In the genomic region with DNA sequence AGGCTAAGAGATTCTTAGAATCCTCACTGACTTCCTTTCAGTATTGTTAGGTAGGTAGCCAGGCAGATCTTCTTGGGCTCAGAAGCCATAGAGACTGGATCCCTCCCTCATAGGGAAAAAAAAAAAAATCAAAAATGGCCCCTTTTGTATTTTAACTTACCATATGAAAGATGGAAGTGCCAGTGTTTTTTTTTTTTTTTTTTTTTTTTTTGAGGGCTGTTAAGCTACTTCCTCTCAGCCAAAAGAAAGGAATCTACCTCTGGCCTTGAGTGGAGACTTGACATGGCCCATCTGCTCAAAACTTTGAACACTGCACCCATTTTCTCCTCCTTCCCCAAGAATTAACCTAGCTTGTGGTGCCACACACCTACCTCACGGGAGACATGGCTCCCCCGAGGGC, we compare ENCODE assay signal across 23 mouse cellular contexts.
DNase-seq lines count a peak whose midpoint lies in the region; ATAC-seq and TF ChIP-seq lines count a peak whose summit lies in the region.
"Had no signal": no experiment of that assay in that cellular context is flagged by ENCODE, and none has a peak within 500 bp of the region (broad histone marks: within the 10 kb centered on the region; RNA-seq: fewer than 3 reads in every experiment).

No protein-coding gene starts in this region.

- TF ChIP-seq POLR2A in limb, embryonic 14.5 days (IDR thresholded peaks at IDR 0.05; ENCODE audit: borderline replicate concordance, extremely low read depth, insufficient read depth, insufficient read length) = no peak

- ATAC-seq in neural tube, embryonic 13.5 days (ENCODE audit: low read depth) = no peak
- ATAC-seq in neural tube, embryonic 15.5 days (ENCODE audit: low FRiP score) = no peak
- no peak for ATAC-seq in embryonic facial prominence, embryonic 12.5 days (ENCODE audit: insufficient number of reproducible peaks, insufficient read depth, low FRiP score, low TSS enrichment)
- no peak for ATAC-seq in limb, embryonic 14.5 days (ENCODE audit: low FRiP score, low read depth)
- ATAC-seq in midbrain, embryonic 15.5 days (replicated peaks) = no peak
- ATAC-seq: forebrain, embryonic 14.5 days; liver, embryonic 12.5 days had no signal

- in situ Hi-C loops in ES-E14 (cut with MboI; ENCODE audit: low sequenced_read_pairs in 2 of 2, unreplicated experiment in 2 of 2) = loop anchor here (10.0 to 25.0 kb wide), 3 partner anchors 206 to 306 kb away; no protein-coding TSS in a partner anchor

- DNase-seq in ES-E14 (ENCODE audit: low read depth, low spot score) = no peak
- DNase-seq in limb, embryonic 14.5 days (ENCODE audit: low spot score) = no peak
- no peak for DNase-seq in right cerebral cortex, adult 2 months (ENCODE audit: low spot score in 2 of 2)
- DNase-seq: adrenal gland, postnatal 36 days; B cell, adult 2 months; cerebellum, adult 9-10 months; heart, postnatal 10 days; kidney, adult 11 months; lung, adult 18-20 months; right cerebral cortex, postnatal 4 days; thymus, postnatal 14 days had no signal

- H3K36me3 ChIP-seq in neural tube, embryonic 13.5 days = 0 out of 2 replicates have a peak, but pooled peaks cover 4% of the 10 kb centered on the region
- H3K36me3 ChIP-seq in neural tube, embryonic 15.5 days = no peaks in the 10 kb centered on the region
- no peaks in the 10 kb centered on the region for H3K36me3 ChIP-seq in ES-E14 (ENCODE audit: control insufficient read depth, insufficient read depth, low read length, poor library complexity, severe bottlenecking)
- H3K36me3 ChIP-seq in embryonic facial prominence, embryonic 12.5 days = no peaks in the 10 kb centered on the region
- H3K36me3 ChIP-seq in limb, embryonic 14.5 days (ENCODE audit: control insufficient read depth, insufficient read depth, low read length) = no peaks in the 10 kb centered on the region
- no peaks in the 10 kb centered on the region for H3K36me3 ChIP-seq in midbrain, embryonic 15.5 days (replicated peaks)
- H3K36me3 ChIP-seq: hindbrain, embryonic 12.5 days; limb, embryonic 12.5 days; liver, embryonic 12.5 days; midbrain, embryonic 12.5 days had no signal

- no peak overlapping the region for H3K4me2 ChIP-seq in neural tube, embryonic 13.5 days
- H3K4me2 ChIP-seq in neural tube, embryonic 15.5 days = no peak overlapping the region
- H3K4me2 ChIP-seq in embryonic facial prominence, embryonic 12.5 days (replicated peaks) = no peak overlapping the region
- no peak overlapping the region for H3K4me2 ChIP-seq in limb, embryonic 14.5 days (replicated peaks; ENCODE audit: low read depth, low read length, severe bottlenecking)
- H3K4me2 ChIP-seq in midbrain, embryonic 15.5 days = no peak overlapping the region
- H3K4me2 ChIP-seq: heart, embryonic 11.5 days; hindbrain, embryonic 12.5 days; limb, embryonic 12.5 days; liver, embryonic 12.5 days; midbrain, embryonic 12.5 days had no signal

- H3K4me3 ChIP-seq in neural tube, embryonic 13.5 days = no peak overlapping the region
- no peak overlapping the region for H3K4me3 ChIP-seq in neural tube, embryonic 15.5 days (replicated peaks)
- H3K4me3 ChIP-seq in ES-E14 (ENCODE audit: insufficient read depth in 1 of 2, low read depth in 1 of 2, low read length in 2 of 2, poor library complexity in 1 of 2, severe bottlenecking in 1 of 2) = no peak overlapping the region
- H3K4me3 ChIP-seq in embryonic facial prominence, embryonic 12.5 days = no peak overlapping the region
- no peak overlapping the region for H3K4me3 ChIP-seq in limb, embryonic 14.5 days (replicated peaks; ENCODE audit: low read length)
- no peak overlapping the region for H3K4me3 ChIP-seq in midbrain, embryonic 15.5 days
- H3K4me3 ChIP-seq: hindbrain, embryonic 12.5 days; left cerebral cortex, adult 2 months; limb, embryonic 12.5 days; liver, embryonic 12.5 days; midbrain, embryonic 12.5 days had no signal

- H3K27me3 ChIP-seq in neural tube, embryonic 13.5 days = no peaks in the 10 kb centered on the region
- no peaks in the 10 kb centered on the region for H3K27me3 ChIP-seq in neural tube, embryonic 15.5 days (replicated peaks)
- H3K27me3 ChIP-seq in embryonic facial prominence, embryonic 12.5 days = no peaks in the 10 kb centered on the region
- H3K27me3 ChIP-seq in limb, embryonic 14.5 days (ENCODE audit: control insufficient read depth, insufficient read depth, low read length) = no peaks in the 10 kb centered on the region
- no peaks in the 10 kb centered on the region for H3K27me3 ChIP-seq in midbrain, embryonic 15.5 days (replicated peaks)
- H3K27me3 ChIP-seq: limb, embryonic 12.5 days; liver, embryonic 12.5 days had no signal

- 69% methylated on average over 2 of the region's 2 CpGs for WGBS in neural tube, embryonic 13.5 days
- 66% methylated on average over 2 of the region's 2 CpGs for WGBS in neural tube, embryonic 15.5 days
- WGBS in embryonic facial prominence, embryonic 12.5 days = 42% methylated on average over 2 of the region's 2 CpGs
- 45% methylated on average over 2 of the region's 2 CpGs for WGBS in limb, embryonic 14.5 days
- 71% methylated on average over 2 of the region's 2 CpGs for WGBS in midbrain, embryonic 15.5 days

- no peak overlapping the region for H3K27ac ChIP-seq in neural tube, embryonic 13.5 days (replicated peaks)
- H3K27ac ChIP-seq in neural tube, embryonic 15.5 days (replicated peaks) = no peak overlapping the region
- H3K27ac ChIP-seq in ES-E14 (ENCODE audit: insufficient read depth, low read depth, low read length, poor library complexity, severe bottlenecking) = no peak overlapping the region
- H3K27ac ChIP-seq in embryonic facial prominence, embryonic 12.5 days = peak overlapping the region; percentile 50; the same call in 1 of the 2 replicates
- H3K27ac ChIP-seq in limb, embryonic 14.5 days (replicated peaks; ENCODE audit: low read depth, low read length) = peak overlapping the region; percentile 22; the same call in 1 of the 2 replicates
- H3K27ac ChIP-seq in midbrain, embryonic 15.5 days = no peak overlapping the region
- H3K27ac ChIP-seq: hindbrain, embryonic 12.5 days; kidney, postnatal 0 days; left cerebral cortex, adult 2 months; limb, embryonic 12.5 days; liver, embryonic 12.5 days; midbrain, embryonic 12.5 days had no signal

- H3K9ac ChIP-seq in neural tube, embryonic 13.5 days = 0 out of 2 replicates have a peak overlapping the region, but pooled peaks have one; percentile 22
- no peak overlapping the region for H3K9ac ChIP-seq in neural tube, embryonic 15.5 days (replicated peaks)
- 0 out of 2 replicates have a peak overlapping the region, but pooled peaks have one; percentile 11 for H3K9ac ChIP-seq in ES-E14 (ENCODE audit: insufficient read depth, low read depth, low read length, poor library complexity, severe bottlenecking)
- H3K9ac ChIP-seq in embryonic facial prominence, embryonic 12.5 days = no peak overlapping the region
- H3K9ac ChIP-seq in limb, embryonic 14.5 days (ENCODE audit: low read depth, low read length, severe bottlenecking) = 0 out of 2 replicates have a peak overlapping the region, but pooled peaks have one; percentile 5
- H3K9ac ChIP-seq in midbrain, embryonic 15.5 days = no peak overlapping the region
- H3K9ac ChIP-seq: hindbrain, embryonic 12.5 days; limb, embryonic 12.5 days; liver, embryonic 12.5 days; midbrain, embryonic 12.5 days had no signal

- peaks cover 9% of the 10 kb centered on the region; the same call in 1 of the 2 replicates for H3K9me3 ChIP-seq in neural tube, embryonic 13.5 days
- no peaks in the 10 kb centered on the region for H3K9me3 ChIP-seq in neural tube, embryonic 15.5 days (replicated peaks)
- no peaks in the 10 kb centered on the region for H3K9me3 ChIP-seq in ES-E14 (ENCODE audit: control insufficient read depth, insufficient read depth, low read depth, low read length)
- no peaks in the 10 kb centered on the region for H3K9me3 ChIP-seq in embryonic facial prominence, embryonic 12.5 days
- H3K9me3 ChIP-seq in limb, embryonic 14.5 days (ENCODE audit: control insufficient read depth, low read length) = 0 out of 2 replicates have a peak, but pooled peaks cover 3% of the 10 kb centered on the region
- no peaks in the 10 kb centered on the region for H3K9me3 ChIP-seq in midbrain, embryonic 15.5 days
- H3K9me3 ChIP-seq: limb, embryonic 12.5 days; liver, embryonic 12.5 days had no signal

- H3K4me1 ChIP-seq in neural tube, embryonic 13.5 days (replicated peaks) = peaks cover 30% of the 10 kb centered on the region
- H3K4me1 ChIP-seq in neural tube, embryonic 15.5 days = peaks cover 30% of the 10 kb centered on the region
- peaks cover 0 to 18% of the 10 kb centered on the region in 2 experiments; a peak in 2 of 4 replicates for H3K4me1 ChIP-seq in ES-E14 (ENCODE audit: control insufficient read depth in 2 of 2, insufficient read depth in 2 of 2, low read length in 2 of 2, poor library complexity in 1 of 2)
- peaks cover 16% of the 10 kb centered on the region for H3K4me1 ChIP-seq in embryonic facial prominence, embryonic 12.5 days
- peaks cover 24% of the 10 kb centered on the region for H3K4me1 ChIP-seq in limb, embryonic 14.5 days (ENCODE audit: control insufficient read depth, insufficient read depth, low read length)
- H3K4me1 ChIP-seq in midbrain, embryonic 15.5 days = peaks cover 14% of the 10 kb centered on the region; the same call in 1 of the 2 replicates

TF ChIP-seq in ES-E14, 5 proteins besides CTCF, POLR2A, EP300 and RAD21:
- TF ChIP-seq ZC3H11A (IDR thresholded peaks at IDR 0.05; ENCODE audit: borderline replicate concordance, low read depth, low read length) (no peak), ZNF384 (IDR thresholded peaks at IDR 0.05; ENCODE audit: low read depth, low read length) (peak; percentile 68), HCFC1 (IDR thresholded peaks at IDR 0.05; ENCODE audit: borderline replicate concordance, insufficient read depth, low read length) (no peak), MAFK (IDR thresholded peaks at IDR 0.05; ENCODE audit: insufficient read depth, low read depth, low read length) (no peak), CHD2 (IDR thresholded peaks at IDR 0.05; ENCODE audit: low read depth, low read length) (no peak)

Comparison
In these comparisons a context has a peak if more than half of its experiments do, and no peak if none do; other contexts are left out.
1. H3K9ac ChIP-seq: peak in neural tube, embryonic 13.5 days (single experiment), ES-E14 (single experiment) and limb, embryonic 14.5 days (single experiment); none in neural tube, embryonic 15.5 days (single experiment), embryonic facial prominence, embryonic 12.5 days (single experiment) and midbrain, embryonic 15.5 days (single experiment).
2. H3K27ac ChIP-seq: peak in embryonic facial prominence, embryonic 12.5 days (single experiment) and limb, embryonic 14.5 days (single experiment); none in neural tube, embryonic 13.5 days (single experiment), neural tube, embryonic 15.5 days (single experiment), ES-E14 (single experiment) and midbrain, embryonic 15.5 days (single experiment).